Mouse (Mus musculus): ENCODE results near the gene Map4k4. TPM values are rescaled to one million over a fixed set of nuclear protein-coding genes. Genes with fewer than 3 reads are reported as not detected.

Map4k4 gene
- polyA plus RNA-seq (2015; fragmentation: Nextera tagmentation; extraction: Ambion mirVana), result 2.2 TPM in 2 replicates

DNA sequence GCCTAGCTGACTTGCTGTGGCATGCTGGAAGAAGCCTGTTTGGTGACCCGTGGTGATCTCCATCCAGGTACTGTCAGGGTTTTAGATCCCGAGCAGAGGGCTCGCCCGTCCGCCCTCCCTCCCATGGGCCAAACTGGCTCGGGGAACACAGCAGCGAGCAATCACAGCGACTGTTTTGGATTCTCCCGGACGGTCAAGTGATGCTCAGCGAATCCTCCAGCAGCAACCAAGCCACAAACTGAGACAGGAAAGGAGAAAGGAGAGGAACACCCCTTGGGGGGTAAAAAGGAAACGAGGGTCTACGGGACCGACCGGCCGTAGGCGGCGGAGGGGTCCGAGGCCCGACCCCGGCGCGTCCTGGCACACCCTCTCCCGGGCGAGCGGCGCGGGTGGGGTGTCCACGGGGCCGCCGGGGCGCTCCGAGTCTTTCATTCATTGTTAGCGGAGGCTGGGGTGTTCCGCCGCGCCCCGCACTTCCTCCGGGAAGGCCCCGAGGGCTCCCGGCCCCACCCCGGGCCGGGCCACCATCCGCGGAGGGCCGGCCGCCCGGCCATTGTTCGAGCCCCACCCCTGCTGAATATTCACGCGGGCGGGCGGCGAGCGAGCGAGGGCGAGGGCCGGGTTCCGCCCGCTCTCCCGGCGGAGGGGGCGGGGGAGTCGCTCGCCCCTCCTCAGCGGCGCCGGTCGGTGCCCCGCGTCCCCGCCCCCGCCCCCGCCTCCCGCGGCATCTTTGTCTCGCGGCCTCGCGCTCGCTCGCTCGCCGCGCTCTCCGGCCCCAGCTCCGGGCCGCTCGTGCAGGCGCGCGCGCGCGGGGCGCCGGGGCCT, at the start of gene Map4k4:
Gene Map4k4, plus strand, starts transcription at position 733 of the 825 bp plus-strand sequence.
- Histone ChIP-seq H3K27ac (ENCODE audit: low read length) (peak within 1 kb of the TSS; percentile 79), H3K4me2 (ENCODE audit: low read depth, low read length) (peak within 1 kb of the TSS; percentile 66)

DNA sequence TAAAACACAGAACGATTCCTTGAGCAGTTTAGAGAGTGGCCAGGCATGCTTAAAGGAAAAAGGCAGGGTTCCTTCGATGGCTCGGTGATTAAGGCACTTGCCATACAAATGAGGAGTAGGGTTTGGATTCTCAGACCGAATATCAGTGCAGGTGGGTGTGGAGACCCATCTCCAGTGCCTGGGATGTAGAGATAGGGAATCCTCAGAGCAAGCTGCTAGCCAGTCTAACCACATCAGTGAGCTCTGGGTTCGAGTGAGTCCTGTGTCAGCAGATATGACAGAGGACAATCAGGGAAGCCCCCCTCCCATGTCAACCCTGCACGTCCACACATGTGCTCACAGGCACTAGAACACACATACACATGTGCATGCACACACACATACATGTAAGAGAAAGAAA, 44.8 kb upstream of the Map4k4 start:
- ATAC-seq (ENCODE audit: low read depth), result peak; percentile 50; the same call in 1 of the 2 replicates
- Histone ChIP-seq H3K4me2 (ENCODE audit: low read depth, low read length) (no peak overlapping the region), H3K36me3 (ENCODE audit: control insufficient read depth, insufficient read depth) (no peaks in the 10 kb centered on the region), H3K4me3 (ENCODE audit: low read depth, low read length) (no peak overlapping the region), H3K27ac (ENCODE audit: low read length) (no peak overlapping the region), H3K9ac (ENCODE audit: low read depth, low read length) (no peak overlapping the region), H3K27me3 (ENCODE audit: control insufficient read depth, insufficient read depth, low read depth, low read length) (no peaks in the 10 kb centered on the region), H3K4me1 (ENCODE audit: control insufficient read depth, low read depth, low read length) (no peaks in the 10 kb centered on the region), H3K9me3 (replicated peaks; ENCODE audit: control insufficient read depth, low read length) (no peaks in the 10 kb centered on the region)
- WGBS (ENCODE audit: insufficient replicate concordance), result 35% methylated on average over 6 of the region's 6 CpGs

More for the DNA sequence above, at the start of gene Map4k4:
- peaks cover under 1% of the 10 kb centered on the region for H3K4me1 ChIP-seq (ENCODE audit: control insufficient read depth, low read depth, low read length)
- peaks cover 28% of the 10 kb centered on the region for H3K27me3 ChIP-seq (ENCODE audit: control insufficient read depth, insufficient read depth, low read depth, low read length)
- H3K9me3 ChIP-seq (replicated peaks; ENCODE audit: control insufficient read depth, low read length), result no peaks in the 10 kb centered on the region
- peak within 1 kb of the TSS; percentile 73 for H3K9ac ChIP-seq (ENCODE audit: low read depth, low read length)
- WGBS (ENCODE audit: insufficient replicate concordance), result 2% methylated on average over 81 of the region's 97 CpGs
- H3K4me3 ChIP-seq (ENCODE audit: low read depth, low read length), result peak within 1 kb of the TSS; percentile 70
- peak; percentile 86 for ATAC-seq (ENCODE audit: low read depth)
- no peaks in the 10 kb centered on the region for H3K36me3 ChIP-seq (ENCODE audit: control insufficient read depth, insufficient read depth)

DNA sequence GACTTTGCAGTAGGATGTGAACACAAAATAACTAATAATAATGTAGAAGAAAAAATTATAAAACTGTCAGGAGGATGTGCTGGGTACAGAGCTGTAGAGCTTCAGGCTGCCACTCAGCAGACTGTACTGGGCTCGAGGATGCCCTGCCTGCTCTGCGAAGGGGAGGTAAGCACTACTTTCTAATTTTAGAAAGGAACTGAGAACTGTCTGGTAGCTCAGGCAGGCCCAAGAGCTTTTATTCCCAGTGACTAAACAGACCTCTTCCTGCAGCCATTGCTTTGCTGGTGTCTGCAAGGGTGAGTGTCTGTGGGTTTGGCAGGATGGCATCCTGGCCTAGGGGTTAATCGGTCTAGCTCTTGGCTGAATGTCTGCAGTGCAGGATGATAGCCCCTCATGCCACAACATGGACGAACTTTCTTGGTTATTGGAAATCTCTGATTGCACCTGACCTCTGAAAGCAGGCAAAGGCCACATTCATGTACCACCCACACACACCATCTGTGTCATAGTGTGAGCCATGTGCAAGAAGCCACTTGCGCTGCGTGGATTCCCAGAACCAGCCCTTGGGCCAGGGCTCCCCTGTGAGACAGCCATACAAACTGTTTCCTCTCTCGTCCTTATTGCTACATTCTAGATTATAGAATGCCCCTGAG, 43.8 kb upstream of the Map4k4 start:
- Histone ChIP-seq H3K9me3 (replicated peaks; ENCODE audit: control insufficient read depth, low read length) (no peaks in the 10 kb centered on the region), H3K9ac (ENCODE audit: low read depth, low read length) (no peak overlapping the region), H3K27me3 (ENCODE audit: control insufficient read depth, insufficient read depth, low read depth, low read length) (no peaks in the 10 kb centered on the region), H3K4me3 (ENCODE audit: low read depth, low read length) (no peak overlapping the region), H3K36me3 (ENCODE audit: control insufficient read depth, insufficient read depth) (no peaks in the 10 kb centered on the region), H3K4me1 (ENCODE audit: control insufficient read depth, low read depth, low read length) (no peaks in the 10 kb centered on the region), H3K4me2 (ENCODE audit: low read depth, low read length) (no peak overlapping the region), H3K27ac (ENCODE audit: low read length) (no peak overlapping the region)
- no peak for ATAC-seq (ENCODE audit: low read depth)
- 63% methylated on average over 7 of the region's 7 CpGs for WGBS (ENCODE audit: insufficient replicate concordance)

DNA sequence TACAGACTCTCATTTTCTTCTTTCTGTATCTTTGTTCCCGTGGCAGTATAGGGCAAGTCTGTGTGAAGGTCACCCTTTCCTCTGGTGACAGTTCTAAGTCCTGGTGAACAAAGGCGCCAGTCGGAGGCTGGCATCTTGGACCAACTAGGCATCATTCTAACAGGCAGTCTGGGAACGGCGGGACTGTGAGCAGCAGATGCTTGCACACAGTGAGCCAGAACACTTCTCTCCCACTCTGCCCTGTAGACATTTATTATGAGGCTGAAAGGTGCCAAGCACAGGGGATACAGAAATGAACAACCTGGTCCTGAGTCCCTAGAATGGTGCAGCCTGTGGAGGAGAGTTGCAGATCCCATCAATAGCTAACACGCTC, 43.3 kb upstream of the Map4k4 start:
- WGBS (ENCODE audit: insufficient replicate concordance), result 72% methylated on average over 6 of the region's 6 CpGs
- no peak for ATAC-seq (ENCODE audit: low read depth)

DNA sequence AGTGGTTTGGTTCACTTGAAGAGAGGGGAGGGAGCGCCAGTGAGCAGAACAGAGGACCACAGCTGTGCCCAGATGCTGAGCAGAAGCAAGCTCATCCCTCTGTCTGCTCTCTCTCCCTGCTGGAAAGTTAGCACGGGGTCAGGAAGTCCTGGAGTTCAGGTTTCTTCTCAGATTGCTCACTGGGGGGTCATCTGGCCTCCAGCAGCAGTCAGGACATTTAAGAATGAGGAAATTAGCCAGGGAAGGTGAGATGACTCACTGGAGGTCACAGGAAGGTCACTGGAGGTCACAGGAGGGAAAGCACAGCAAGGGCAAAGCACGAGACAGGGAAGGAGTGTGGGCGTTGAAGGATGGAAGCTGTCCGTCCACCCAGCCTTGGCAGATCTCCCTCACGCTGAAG, 41.5 kb upstream of the Map4k4 start:
- Histone ChIP-seq H3K4me2 (ENCODE audit: low read depth, low read length) (no peak overlapping the region), H3K27me3 (ENCODE audit: control insufficient read depth, insufficient read depth, low read depth, low read length) (no peaks in the 10 kb centered on the region), H3K9ac (ENCODE audit: low read depth, low read length) (no peak overlapping the region), H3K4me1 (ENCODE audit: control insufficient read depth, low read depth, low read length) (no peaks in the 10 kb centered on the region), H3K36me3 (ENCODE audit: control insufficient read depth, insufficient read depth) (no peaks in the 10 kb centered on the region), H3K4me3 (ENCODE audit: low read depth, low read length) (no peak overlapping the region), H3K9me3 (replicated peaks; ENCODE audit: control insufficient read depth, low read length) (no peaks in the 10 kb centered on the region), H3K27ac (ENCODE audit: low read length) (no peak overlapping the region)
- 39% methylated on average over 6 of the region's 6 CpGs for WGBS (ENCODE audit: insufficient replicate concordance)
- no peak for ATAC-seq (ENCODE audit: low read depth)

More for the DNA sequence above, 43.3 kb upstream of the Map4k4 start:
- Histone ChIP-seq H3K9ac (ENCODE audit: low read depth, low read length) (no peak overlapping the region), H3K4me3 (ENCODE audit: low read depth, low read length) (no peak overlapping the region), H3K27me3 (ENCODE audit: control insufficient read depth, insufficient read depth, low read depth, low read length) (no peaks in the 10 kb centered on the region), H3K4me1 (ENCODE audit: control insufficient read depth, low read depth, low read length) (no peaks in the 10 kb centered on the region), H3K9me3 (replicated peaks; ENCODE audit: control insufficient read depth, low read length) (no peaks in the 10 kb centered on the region), H3K4me2 (ENCODE audit: low read depth, low read length) (no peak overlapping the region), H3K36me3 (ENCODE audit: control insufficient read depth, insufficient read depth) (no peaks in the 10 kb centered on the region), H3K27ac (ENCODE audit: low read length) (no peak overlapping the region)

DNA sequence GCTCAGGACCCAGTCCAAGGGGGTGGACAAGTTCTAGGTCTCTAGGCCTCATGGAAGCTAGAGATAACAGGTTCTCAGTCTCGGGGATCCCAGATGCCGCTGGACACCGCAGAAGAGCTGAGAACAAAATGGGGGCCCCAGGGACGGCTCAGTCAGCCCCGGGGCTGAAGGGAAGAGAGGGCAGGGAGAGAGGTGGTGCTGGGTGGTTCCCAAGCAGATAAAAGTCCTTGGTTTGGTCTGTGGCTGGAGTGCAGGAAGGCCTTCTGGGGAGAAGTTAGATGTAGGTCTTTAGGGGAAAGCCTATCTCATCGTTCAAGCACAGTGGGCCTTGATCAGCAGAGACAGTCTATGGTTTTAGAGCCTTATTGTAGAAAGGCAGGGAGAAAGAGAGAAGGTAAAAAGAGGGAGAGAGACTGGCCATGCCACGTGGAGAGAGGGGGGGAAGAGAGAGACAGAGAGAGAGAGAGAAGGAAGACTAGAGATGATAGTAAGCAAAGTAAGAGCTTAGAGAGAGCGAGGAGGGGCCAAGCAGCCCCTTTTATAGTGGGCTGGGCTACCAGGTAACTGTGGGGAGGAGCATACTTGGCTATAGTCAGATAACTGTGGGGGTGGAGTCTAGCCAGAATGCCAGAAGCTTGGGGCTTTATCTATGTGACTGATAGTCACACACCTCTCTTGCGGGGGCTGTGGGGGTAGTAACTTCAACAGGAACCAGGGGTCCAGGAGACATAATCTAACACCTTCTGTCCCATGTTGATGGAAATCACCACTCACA, 34.2 kb upstream of the Map4k4 start:
- Histone ChIP-seq H3K27me3 (ENCODE audit: control insufficient read depth, insufficient read depth, low read depth, low read length) (no peaks in the 10 kb centered on the region), H3K4me1 (ENCODE audit: control insufficient read depth, low read depth, low read length) (peaks cover 18% of the 10 kb centered on the region), H3K27ac (ENCODE audit: low read length) (peak overlapping the region; percentile 48), H3K4me3 (ENCODE audit: low read depth, low read length) (no peak overlapping the region), H3K36me3 (ENCODE audit: control insufficient read depth, insufficient read depth) (no peaks in the 10 kb centered on the region), H3K9me3 (replicated peaks; ENCODE audit: control insufficient read depth, low read length) (no peaks in the 10 kb centered on the region), H3K4me2 (ENCODE audit: low read depth, low read length) (no peak overlapping the region), H3K9ac (ENCODE audit: low read depth, low read length) (no peak overlapping the region)
- 38% methylated on average over 9 of the region's 9 CpGs for WGBS (ENCODE audit: insufficient replicate concordance)
- no peak for ATAC-seq (ENCODE audit: low read depth)

DNA sequence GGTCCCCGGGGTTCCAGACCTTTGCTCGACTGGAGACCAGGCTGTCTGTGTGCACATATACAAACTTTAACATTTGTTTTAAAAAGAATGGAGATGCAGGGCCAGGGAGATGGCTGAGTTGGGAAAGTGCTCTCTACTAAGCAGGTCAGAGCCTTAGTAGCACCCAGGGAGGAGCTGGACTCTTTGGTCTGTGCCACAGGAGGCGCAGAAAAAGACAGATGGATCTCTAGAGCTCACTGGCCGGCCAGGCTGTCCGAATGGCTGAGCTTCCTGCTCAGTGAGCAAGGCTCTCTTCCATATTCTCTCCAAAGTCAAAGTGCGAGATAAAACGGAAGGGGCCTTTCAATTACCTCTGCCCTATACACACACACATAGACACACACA, 33.6 kb upstream of the Map4k4 start:
- peak overlapping the region; percentile 48 for H3K27ac ChIP-seq (ENCODE audit: low read length)
- H3K9me3 ChIP-seq (replicated peaks; ENCODE audit: control insufficient read depth, low read length), result no peaks in the 10 kb centered on the region
- no peaks in the 10 kb centered on the region for H3K36me3 ChIP-seq (ENCODE audit: control insufficient read depth, insufficient read depth)
- no peak for ATAC-seq (ENCODE audit: low read depth)
- H3K4me1 ChIP-seq (ENCODE audit: control insufficient read depth, low read depth, low read length), result peaks cover 18% of the 10 kb centered on the region
- no peak overlapping the region for H3K9ac ChIP-seq (ENCODE audit: low read depth, low read length)
- H3K27me3 ChIP-seq (ENCODE audit: control insufficient read depth, insufficient read depth, low read depth, low read length), result no peaks in the 10 kb centered on the region
- H3K4me2 ChIP-seq (ENCODE audit: low read depth, low read length), result peak overlapping the region; percentile 8; the same call in 1 of the 2 replicates
- WGBS (ENCODE audit: insufficient replicate concordance), result 60% methylated on average over 7 of the region's 7 CpGs
- no peak overlapping the region for H3K4me3 ChIP-seq (ENCODE audit: low read depth, low read length)

DNA sequence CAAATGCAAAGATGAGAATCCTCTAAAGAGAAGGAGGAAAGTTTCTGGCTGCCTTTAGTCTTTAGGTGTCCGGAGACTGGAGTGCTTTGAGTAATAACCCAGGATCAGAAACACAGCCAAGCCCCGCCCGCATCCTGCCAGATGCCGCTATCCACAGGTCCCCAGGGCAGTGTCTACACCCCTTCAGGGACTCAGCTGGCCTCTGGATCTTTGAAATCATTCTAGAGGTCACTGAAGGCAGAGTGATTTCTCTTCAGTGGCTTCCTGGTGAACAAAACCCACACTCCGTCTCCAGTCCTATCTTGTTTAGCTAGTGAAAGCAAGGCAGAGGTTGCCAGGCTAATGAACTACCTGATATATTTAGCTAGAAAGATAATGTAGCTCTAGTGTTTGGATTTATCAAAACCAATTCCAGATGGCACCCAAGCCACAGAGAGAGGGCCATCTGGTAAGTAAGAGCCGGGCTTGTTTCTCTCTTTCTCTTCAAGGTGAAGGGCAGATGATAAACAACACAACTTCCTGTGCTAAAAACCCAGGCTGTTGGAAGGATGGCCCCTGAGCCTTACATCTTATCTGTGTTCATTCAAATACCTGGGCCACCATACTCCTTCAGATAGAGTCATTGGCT, 32.6 kb upstream of the Map4k4 start:
- H3K36me3 ChIP-seq (ENCODE audit: control insufficient read depth, insufficient read depth), result no peaks in the 10 kb centered on the region
- H3K4me2 ChIP-seq (ENCODE audit: low read depth, low read length), result peak overlapping the region; percentile 17; the same call in 1 of the 2 replicates
- peak overlapping the region; percentile 86 for H3K27ac ChIP-seq (ENCODE audit: low read length)
- no peaks in the 10 kb centered on the region for H3K9me3 ChIP-seq (replicated peaks; ENCODE audit: control insufficient read depth, low read length)
- H3K27me3 ChIP-seq (ENCODE audit: control insufficient read depth, insufficient read depth, low read depth, low read length), result no peaks in the 10 kb centered on the region
- H3K9ac ChIP-seq (ENCODE audit: low read depth, low read length), result no peak overlapping the region
- H3K4me3 ChIP-seq (ENCODE audit: low read depth, low read length), result no peak overlapping the region
- ATAC-seq (ENCODE audit: low read depth), result peak; percentile 77
- 20% methylated on average over 6 of the region's 6 CpGs for WGBS (ENCODE audit: insufficient replicate concordance)
- peaks cover 18% of the 10 kb centered on the region for H3K4me1 ChIP-seq (ENCODE audit: control insufficient read depth, low read depth, low read length)
